Mouse (Mus musculus) CH12.LX (cell line): ENCODE results near the gene Lrriq4. TPM values are rescaled to one million over a fixed set of nuclear protein-coding genes. Genes with fewer than 3 reads are reported as not detected.

ENCODE experiments used
- DNase-seq: peaks from one replicate; pipeline ENCODE4 v3.0.0-alpha.2; 2013; ENCODE audit errors: extremely low read depth
- H3K27ac ChIP-seq: 2 replicates; pipeline ENCODE4 v1.5.1; 2012; ENCODE audit warnings: low read depth, mild to moderate bottlenecking, control low read depth, moderate library complexity; ENCODE audit not compliant: insufficient read depth
- H3K27me3 ChIP-seq: replicated peaks from 2 replicates; pipeline ENCODE3; 2012; ENCODE audit warnings: inconsistent platforms
- H3K36me3 ChIP-seq, 2 experiments: replicated peaks in 1 of 2; 2 replicates each; pipeline versions ENCODE3 to v1.6.1; 2012; ENCODE audit warnings: inconsistent platforms in 1 of 2, low read length in 1 of 2, mild to moderate bottlenecking in 1 of 2, mixed read lengths in 1 of 2, moderate library complexity in 1 of 2; ENCODE audit not compliant: control insufficient read depth in 1 of 2, insufficient read depth in 1 of 2
- H3K4me1 ChIP-seq, 2 experiments: 2 replicates each; pipeline ENCODE4 v1.6.1; 2012; ENCODE audit warnings: inconsistent platforms in 1 of 2, moderate library complexity in 1 of 2; ENCODE audit not compliant: insufficient read depth in 2 of 2, control insufficient read depth in 1 of 2
- H3K4me2 ChIP-seq: 2 replicates; pipeline ENCODE4 v1.6.1; 2012; ENCODE audit warnings: low read depth, mild to moderate bottlenecking, control low read depth; ENCODE audit not compliant: poor library complexity, insufficient read depth, severe bottlenecking
- H3K4me3 ChIP-seq, 3 experiments: fragments of 150-350 bp in 1 of 3; sonication (generic) in 1 of 3; replicated peaks in 1 of 3; 2 replicates each; pipeline versions ENCODE3 to v1.5.1; 2011 to 2012; ENCODE audit warnings: low read depth in 2 of 3, low read length in 2 of 3, mild to moderate bottlenecking in 2 of 3, moderate library complexity in 2 of 3, control low read depth in 1 of 3, improper control_type of control experiment in 1 of 3, inconsistent platforms in 1 of 3, mixed read lengths in 1 of 3; ENCODE audit not compliant: poor library complexity in 1 of 3
- H3K79me2 ChIP-seq: replicated peaks from 2 replicates; pipeline ENCODE4 v1.6.1; 2012; ENCODE audit warnings: mild to moderate bottlenecking, moderate library complexity; ENCODE audit not compliant: control insufficient read depth, poor library complexity, insufficient read depth, severe bottlenecking; ENCODE audit errors: extremely low read depth
- H3K9ac ChIP-seq: 2 replicates; pipeline ENCODE4 v1.6.1; 2012; ENCODE audit warnings: low read depth, mild to moderate bottlenecking, control low read depth, moderate library complexity; ENCODE audit not compliant: insufficient read depth
- H3K9me3 ChIP-seq: replicated peaks from 2 replicates; pipeline ENCODE3; 2012; ENCODE audit warnings: low read length, inconsistent platforms, mixed read lengths
- BHLHE40 ChIP-seq: IDR thresholded peaks from 2 replicates; pipeline ENCODE4 v1.6.1; 2011; ENCODE audit warnings: mild to moderate bottlenecking, low read depth, low read length, improper control_type of control experiment
- CTCF ChIP-seq, 2 experiments: IDR thresholded peaks in 1 of 2; conservative IDR thresholded peaks in 1 of 2; 2 replicates each; pipeline ENCODE4 v1.5.1; 2011 to 2012; ENCODE audit warnings: low read depth in 2 of 2, low read length in 2 of 2, improper control_type of control experiment in 1 of 2, inconsistent platforms in 1 of 2, mild to moderate bottlenecking in 1 of 2, moderate library complexity in 1 of 2
- E2F4 ChIP-seq: IDR thresholded peaks from 2 replicates; pipeline ENCODE4 v1.6.1; 2011; ENCODE audit warnings: low read depth, low read length, improper control_type of control experiment; ENCODE audit not compliant: insufficient replicate concordance
- ELF1 ChIP-seq: IDR thresholded peaks from 2 replicates; pipeline ENCODE4 v1.6.1; 2014; ENCODE audit warnings: low read depth, mild to moderate bottlenecking, inconsistent platforms, low read length, improper control_type of control experiment
- IRF4 ChIP-seq: IDR thresholded peaks from 2 replicates; pipeline ENCODE4 v1.6.1; 2014; ENCODE audit warnings: low read depth, mild to moderate bottlenecking, inconsistent platforms, low read length, improper control_type of control experiment
- JUN ChIP-seq: IDR thresholded peaks from 2 replicates; pipeline ENCODE4 v1.6.1; 2011; ENCODE audit warnings: low read depth, mild to moderate bottlenecking, low read length, improper control_type of control experiment, moderate library complexity; ENCODE audit not compliant: insufficient read depth
- JUND ChIP-seq: conservative IDR thresholded peaks from 2 replicates; pipeline ENCODE4 v1.6.1; 2011; ENCODE audit warnings: low read depth, low read length, improper control_type of control experiment
- KAT2A ChIP-seq: IDR thresholded peaks from 2 replicates; pipeline ENCODE4 v1.6.1; 2012; ENCODE audit warnings: low read length, improper control_type of control experiment, inconsistent platforms; ENCODE audit not compliant: insufficient replicate concordance
- MAZ ChIP-seq: IDR thresholded peaks from 2 replicates; pipeline ENCODE4 v1.6.1; 2012; ENCODE audit warnings: low read depth, mild to moderate bottlenecking, inconsistent platforms, low read length, improper control_type of control experiment, moderate library complexity
- NELFE ChIP-seq: IDR thresholded peaks from 2 replicates; pipeline ENCODE4 v1.6.1; 2011; ENCODE audit warnings: low read depth, low read length, improper control_type of control experiment
- PAX5 ChIP-seq: IDR thresholded peaks from 2 replicates; pipeline ENCODE4 v1.6.1; 2012; ENCODE audit warnings: low read length, inconsistent platforms, mixed read lengths
- POLR2A ChIP-seq: IDR thresholded peaks from 2 replicates; pipeline ENCODE4 v1.6.1; 2011; ENCODE audit warnings: low read depth, mild to moderate bottlenecking, improper control_type of control experiment, low read length
- POLR2AphosphoS2 ChIP-seq: IDR thresholded peaks from 2 replicates; pipeline ENCODE4 v1.6.1; 2011; ENCODE audit warnings: low read depth, low read length, improper control_type of control experiment
- SIN3A ChIP-seq: IDR thresholded peaks from 2 replicates; pipeline ENCODE4 v1.6.1; 2012; ENCODE audit warnings: low read length, improper control_type of control experiment, inconsistent platforms
- TCF12 ChIP-seq: IDR thresholded peaks from 2 replicates; pipeline ENCODE4 v1.6.1; 2014; ENCODE audit warnings: low read depth, mild to moderate bottlenecking, inconsistent platforms, low read length, improper control_type of control experiment
- USF2 ChIP-seq: conservative IDR thresholded peaks from 2 replicates; pipeline ENCODE4 v1.6.1; 2011; ENCODE audit warnings: low read depth, low read length, improper control_type of control experiment
- ZKSCAN1 ChIP-seq: IDR thresholded peaks from 2 replicates; pipeline ENCODE4 v1.6.1; 2012; ENCODE audit warnings: low read depth, inconsistent platforms, low read length, improper control_type of control experiment, borderline replicate concordance
- dilution Hi-C: fragments of 300-500 bp; cut with MboI; formaldehyde crosslinking; loops from 2 replicates; pipeline ENCODE4 v1.14.3; 2020; ENCODE audit warnings: low sequenced_read_pairs; ENCODE audit not compliant: extremely low pct_unique_long_range_greater_than_20kb, extremely low pct_ligation_motif_present
- in situ Hi-C: fragments of 300-500 bp; cut with MboI; formaldehyde crosslinking; loops from 3 replicates; pipeline ENCODE4 v1.14.3; 2019; ENCODE audit warnings: low sequenced_read_pairs, low pct_ligation_motif_present, low pct_unique_long_range_greater_than_20kb, mixed read lengths
- polyA plus RNA-seq: library from polyadenylated mRNA; unstranded; fragments of >175 nt; gene quantifications from 2 replicates; pipeline ENCODE4 v1.2.1, GENCODE M21; 2012; ENCODE audit warnings: low read depth; ENCODE audit not compliant: insufficient read length
- total RNA-seq, 2 experiments: library from RNA; depleted of rRNA; stranded (reverse); fragments of 300-350 nt in 1 of 2; fragments of >200 nt in 1 of 2; gene quantifications; 2 replicates each; pipeline ENCODE4 v1.2.3; 2012 to 2014

Lrriq4 gene
- total and polyA plus RNA-seq, 3 experiments: not detected

GRCm38 (mm10) chr3:30705977-30706376, 61.7 kb downstream of the Lrriq4 start:
- DNase-seq: no peak
- dilution Hi-C loops: no loop called here
- H3K4me1 ChIP-seq: peaks cover 0 to 5% of the 10 kb centered on the region in 2 experiments; a peak in 2 of 4 replicates
- H3K9ac ChIP-seq: no peak overlapping the region
- TF ChIP-seq E2F4: no peak
- TF ChIP-seq JUND: no peak
- no peak for TF ChIP-seq USF2
- no peak for TF ChIP-seq ZKSCAN1
- TF ChIP-seq CTCF (conservative IDR thresholded peaks at IDR 0.05 in 1 of 2, IDR thresholded peaks at IDR 0.05 in 1 of 2; ENCODE audit: low read depth in 2 of 2, low read length in 2 of 2): no peak
- no peak for TF ChIP-seq SIN3A
- no peak for TF ChIP-seq ELF1
- TF ChIP-seq TCF12: no peak
- TF ChIP-seq POLR2A: no peak
- TF ChIP-seq PAX5: no peak
- TF ChIP-seq IRF4: no peak
- no peak for TF ChIP-seq NELFE
- TF ChIP-seq, all 38 proteins: peak for 0
- Histone ChIP-seq H3K4me3 (no peak overlapping the region), H3K27me3 (no peaks in the 10 kb centered on the region), H3K9me3 (no peaks in the 10 kb centered on the region), H3K36me3 (no peaks in the 10 kb centered on the region), H3K4me2 (no peak overlapping the region), H3K27ac (no peak overlapping the region), H3K79me2 (no peaks in the 10 kb centered on the region)
- in situ Hi-C loops: no loop called here

DNA sequence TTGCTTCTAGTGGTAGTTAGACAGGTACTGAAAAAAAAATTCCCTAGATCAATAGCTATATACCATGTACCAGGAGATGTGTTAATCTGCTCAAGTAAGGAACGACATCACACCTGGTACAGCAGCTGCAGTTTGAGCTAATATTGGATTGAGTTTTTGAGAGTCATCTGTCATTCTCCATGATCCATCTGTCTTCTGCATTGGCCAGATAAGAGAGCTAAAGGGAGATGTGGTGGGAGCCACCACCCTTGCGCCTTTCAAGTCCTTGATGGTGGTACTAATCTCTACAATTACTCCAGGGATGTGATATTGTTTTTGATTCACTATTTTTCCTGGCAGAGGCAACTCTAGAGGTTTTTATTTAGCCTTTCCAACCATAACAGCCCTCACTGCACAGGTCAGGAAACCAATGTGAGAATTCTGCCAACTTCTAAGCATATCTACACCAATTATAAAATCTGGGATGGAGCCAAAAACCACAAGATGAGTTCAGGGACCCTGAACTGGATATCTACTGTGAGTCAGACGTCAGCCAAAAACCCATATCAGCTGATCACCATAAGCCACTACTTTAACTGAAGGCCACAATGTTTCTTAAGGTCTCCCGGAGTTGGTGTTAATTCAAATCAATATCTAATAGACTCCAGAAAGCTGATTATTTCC, 62.4 kb downstream of the Lrriq4 start:
- no peak overlapping the region for H3K9ac ChIP-seq
- no peak overlapping the region for H3K27ac ChIP-seq
- no peaks in the 10 kb centered on the region for H3K4me1 ChIP-seq
- H3K27me3 ChIP-seq: no peaks in the 10 kb centered on the region
- in situ Hi-C loops: no loop called here
- no peaks in the 10 kb centered on the region for H3K9me3 ChIP-seq
- H3K4me2 ChIP-seq: no peak overlapping the region
- no peak overlapping the region for H3K4me3 ChIP-seq
- DNase-seq: no peak
- H3K79me2 ChIP-seq: no peaks in the 10 kb centered on the region
- H3K36me3 ChIP-seq: no peaks in the 10 kb centered on the region
- no peak for TF ChIP-seq KAT2A
- no peak for TF ChIP-seq MAZ
- TF ChIP-seq, all 38 proteins: peak for 0
- dilution Hi-C loops: no loop called here

GRCm38 (mm10) chr3:30710191-30710590, 65.9 kb downstream of the Lrriq4 start:
- dilution Hi-C loops: no loop called here
- DNase-seq: no peak
- Histone ChIP-seq H3K4me2 (no peak overlapping the region), H3K27ac (no peak overlapping the region), H3K9ac (no peak overlapping the region), H3K27me3 (no peaks in the 10 kb centered on the region), H3K4me3 (no peak overlapping the region), H3K4me1 (no peaks in the 10 kb centered on the region)
- in situ Hi-C loops: no loop called here
- TF ChIP-seq ELF1 (no peak), IRF4 (no peak), POLR2AphosphoS2 (no peak), BHLHE40 (no peak), JUN (no peak)
- TF ChIP-seq, all 38 proteins: peak for 0
- Histone ChIP-seq H3K9me3 (no peaks in the 10 kb centered on the region), H3K79me2 (no peaks in the 10 kb centered on the region), H3K36me3 (no peaks in the 10 kb centered on the region)
